Mouse (Mus musculus) brain, embryonic 14.5 days (tissue): ENCODE results near the gene Ahcyl1.

Experiments
- CTCF ChIP-seq: fragments of 200-500 bp; IDR thresholded peaks from 2 replicates; pipeline ENCODE4 v1.5.1; 2012; ENCODE audit warnings: inconsistent platforms, mild to moderate bottlenecking, moderate library complexity, borderline replicate concordance; ENCODE audit not compliant: insufficient read depth, insufficient read length; ENCODE audit errors: extremely low read depth
- POLR2A ChIP-seq: fragments of 200-500 bp; IDR thresholded peaks from 2 replicates; pipeline ENCODE4 v1.6.1; 2012; ENCODE audit warnings: mild to moderate bottlenecking, inconsistent platforms, borderline replicate concordance; ENCODE audit not compliant: poor library complexity, insufficient read depth, insufficient read length, severe bottlenecking; ENCODE audit errors: extremely low read depth

DNA sequence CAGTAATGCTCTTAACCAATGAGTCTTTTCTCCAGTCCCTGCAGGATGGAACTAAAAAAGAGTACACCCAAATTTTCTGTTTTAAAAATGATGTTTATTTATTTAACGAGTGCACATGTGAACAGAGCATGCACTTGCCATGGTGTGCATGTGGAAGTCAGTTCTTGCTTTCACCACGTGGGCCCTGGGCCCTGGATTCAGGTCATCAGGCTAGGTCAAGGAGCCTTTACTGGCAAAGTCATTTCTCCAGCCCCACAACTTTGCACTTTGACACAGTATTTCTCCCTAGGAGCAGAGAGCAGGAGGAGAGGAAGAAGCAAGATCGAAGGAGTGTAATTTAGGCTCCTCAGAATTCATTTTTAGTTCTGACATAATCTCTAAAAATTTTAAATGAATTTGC is 41.5 kb downstream of the Ahcyl1 start:
- TF ChIP-seq POLR2A (no peak), CTCF (no peak)
